Mouse (Mus musculus) kidney, postnatal 36 days (tissue): ENCODE data around the gene Zglp1.

Experiments used
- DNase-seq, 2 experiments: peaks; one replicate each; pipeline ENCODE4 v3.0.0; 2021 to 2022; ENCODE audit warnings: mixed read lengths in 2 of 2

The Zglp1 gene

GRCm38 (mm10) chr9:21067006-21067684, at the start of gene Zglp1:
Gene Zglp1, minus strand, starts transcription at chr9:21067093.
- no peak for DNase-seq

GRCm38 (mm10) chr9:21115105-21115504, 48.2 kb upstream of the Zglp1 start:
- no peak for DNase-seq

GRCm38 (mm10) chr9:21114190-21114589, 47.3 kb upstream of the Zglp1 start:
- DNase-seq = no peak

- no peak for DNase-seq
Measured at GRCm38 (mm10) chr9:21113751-21114150, 46.9 kb upstream of the Zglp1 start.

- peak in 1 of 2 experiments; percentile 7 for DNase-seq
Measured at GRCm38 (mm10) chr9:21107607-21108237, 40.8 kb upstream of the Zglp1 start.

GRCm38 (mm10) chr9:21105760-21106564, 39.1 kb upstream of the Zglp1 start:
- DNase-seq = no peak

GRCm38 (mm10) chr9:21104814-21105213, 37.9 kb upstream of the Zglp1 start:
- DNase-seq = no peak

GRCm38 (mm10) chr9:21102076-21102475, 35.2 kb upstream of the Zglp1 start:
- peak in 1 of 2 experiments; percentile 21 for DNase-seq

GRCm38 (mm10) chr9:21100447-21101161, 33.7 kb upstream of the Zglp1 start:
- DNase-seq = no peak

- no peak for DNase-seq
Measured at GRCm38 (mm10) chr9:21097793-21098192, 30.9 kb upstream of the Zglp1 start.

GRCm38 (mm10) chr9:21095958-21096357, 29.1 kb upstream of the Zglp1 start:
- no peak for DNase-seq

- no peak for DNase-seq
Measured at GRCm38 (mm10) chr9:21093423-21093822, 26.5 kb upstream of the Zglp1 start.

GRCm38 (mm10) chr9:21091707-21092320, 24.9 kb upstream of the Zglp1 start, which contains the start of the genes Gm38431 and Raver1:
Gene Gm38431, minus strand, starts transcription at chr9:21091997.
Gene Raver1, minus strand, starts transcription at chr9:21092008.
- peak; percentile 99 for DNase-seq

GRCm38 (mm10) chr9:21090972-21091706, 24.2 kb upstream of the Zglp1 start:
- peak in 1 of 2 experiments; percentile 25 for DNase-seq

GRCm38 (mm10) chr9:21090537-21090936, 23.6 kb upstream of the Zglp1 start:
- DNase-seq = no peak

- no peak for DNase-seq
Measured at GRCm38 (mm10) chr9:21083324-21083723, 16.4 kb upstream of the Zglp1 start.

GRCm38 (mm10) chr9:21081127-21081526, 14.2 kb upstream of the Zglp1 start:
- DNase-seq = no peak

GRCm38 (mm10) chr9:21075625-21076024, 8.7 kb upstream of the Zglp1 start:
- DNase-seq = no peak

- no peak for DNase-seq
Measured at GRCm38 (mm10) chr9:21074173-21074572, 7.3 kb upstream of the Zglp1 start.

GRCm38 (mm10) chr9:21073044-21073840, 6.3 kb upstream of the Zglp1 start, which contains the start of the genes Gm49373 and Fdx1l:
Gene Gm49373, minus strand, starts transcription at chr9:21073096.
Gene Fdx1l, minus strand, starts transcription at chr9:21073614.
- peak; percentile 95 for DNase-seq

- no peak for DNase-seq
Measured at GRCm38 (mm10) chr9:21072641-21073040, 5.7 kb upstream of the Zglp1 start.
